8 mouse cellular contexts compared by ENCODE assay signal in genomic region chr15:88828800-88829705, GRCm38 (mm10). TPM values are rescaled to one million over a fixed set of nuclear protein-coding genes. Genes with fewer than 3 reads are reported as not detected.
DNase-seq lines count a peak whose midpoint lies in the region; ATAC-seq and TF ChIP-seq lines count a peak whose summit lies in the region.

No protein-coding gene starts in this region.

- TF ChIP-seq CTCF in E14TG2a.4 (conservative IDR thresholded peaks at IDR 0.05; ENCODE audit: low read length) = peak; percentile 36

- peaks cover 63% of the 10 kb centered on the region for H3K36me3 ChIP-seq in E14TG2a.4 (ENCODE audit: insufficient read depth, low read length)
- H3K36me3 ChIP-seq in forebrain, embryonic 13.5 days (ENCODE audit: poor library complexity, severe bottlenecking) = peaks cover 38% of the 10 kb centered on the region
- H3K36me3 ChIP-seq in liver, embryonic 15.5 days (replicated peaks) = peaks cover 17% of the 10 kb centered on the region
- H3K36me3 ChIP-seq in neural tube, embryonic 12.5 days = peaks cover 26% of the 10 kb centered on the region
- peaks cover 3% of the 10 kb centered on the region; the same call in 1 of the 2 replicates for H3K36me3 ChIP-seq in stomach, embryonic 16.5 days (ENCODE audit: control insufficient read depth, insufficient read depth, low read length)

- H3K27me3 ChIP-seq in E14TG2a.4 (ENCODE audit: insufficient read depth, low read length) = no peaks in the 10 kb centered on the region
- H3K27me3 ChIP-seq in forebrain, embryonic 13.5 days = no peaks in the 10 kb centered on the region
- no peaks in the 10 kb centered on the region for H3K27me3 ChIP-seq in liver, embryonic 15.5 days
- H3K27me3 ChIP-seq in neural tube, embryonic 12.5 days (replicated peaks) = no peaks in the 10 kb centered on the region
- no peaks in the 10 kb centered on the region for H3K27me3 ChIP-seq in stomach, embryonic 16.5 days (ENCODE audit: control insufficient read depth, insufficient read depth, low read length)

- H3K4me3 ChIP-seq in E14TG2a.4 (replicated peaks; ENCODE audit: low read length) = no peak overlapping the region
- H3K4me3 ChIP-seq in forebrain, embryonic 13.5 days = no peak overlapping the region
- H3K4me3 ChIP-seq in liver, embryonic 15.5 days (replicated peaks) = no peak overlapping the region
- H3K4me3 ChIP-seq in neural tube, embryonic 12.5 days = no peak overlapping the region
- H3K4me3 ChIP-seq in stomach, embryonic 16.5 days (replicated peaks; ENCODE audit: low read length) = no peak overlapping the region

- intact Hi-C loops in heart, postnatal 10 days (cut with DNase I) = loop anchor here (1.0 to 5.0 kb wide), 4 partner anchors 47 to 248 kb away; partner anchors contain the start of gene Trabd

- no peak overlapping the region for H3K4me2 ChIP-seq in forebrain, embryonic 13.5 days
- H3K4me2 ChIP-seq in liver, embryonic 15.5 days = no peak overlapping the region
- no peak overlapping the region for H3K4me2 ChIP-seq in neural tube, embryonic 12.5 days (replicated peaks)
- H3K4me2 ChIP-seq in stomach, embryonic 16.5 days (ENCODE audit: low read depth, low read length) = no peak overlapping the region

- DNase-seq in heart, postnatal 10 days = peak; percentile 93 to 96
- DNase-seq in kidney, postnatal 36 days = peak; percentile 94 to 98

- ATAC-seq in cerebellum, adult (ENCODE audit: insufficient number of reproducible peaks, low FRiP score, low TSS enrichment) = peak; percentile 60
- peak; percentile 91 for ATAC-seq in forebrain, embryonic 13.5 days
- peak; percentile 73 for ATAC-seq in liver, embryonic 15.5 days (ENCODE audit: insufficient read depth)
- ATAC-seq in neural tube, embryonic 12.5 days (ENCODE audit: low FRiP score, low read depth) = peak; percentile 92
- peak; percentile 89 for ATAC-seq in stomach, embryonic 16.5 days (ENCODE audit: insufficient read depth, low FRiP score)

- WGBS in forebrain, embryonic 13.5 days = 57% methylated on average over 17 of the region's 17 CpGs
- WGBS in liver, embryonic 15.5 days (ENCODE audit: insufficient replicate concordance) = 45% methylated on average over 17 of the region's 17 CpGs
- WGBS in neural tube, embryonic 12.5 days = 59% methylated on average over 17 of the region's 17 CpGs
- 51% methylated on average over 17 of the region's 17 CpGs for WGBS in stomach, embryonic 16.5 days

- no peaks in the 10 kb centered on the region for H3K9me3 ChIP-seq in E14TG2a.4 (ENCODE audit: low read length)
- no peaks in the 10 kb centered on the region for H3K9me3 ChIP-seq in forebrain, embryonic 13.5 days (replicated peaks)
- H3K9me3 ChIP-seq in liver, embryonic 15.5 days (replicated peaks) = no peaks in the 10 kb centered on the region
- H3K9me3 ChIP-seq in neural tube, embryonic 12.5 days = no peaks in the 10 kb centered on the region
- no peaks in the 10 kb centered on the region for H3K9me3 ChIP-seq in stomach, embryonic 16.5 days (replicated peaks; ENCODE audit: control insufficient read depth, low read length)

- H3K4me1 ChIP-seq in E14TG2a.4 (replicated peaks; ENCODE audit: low read depth, low read length) = peaks cover 65% of the 10 kb centered on the region
- H3K4me1 ChIP-seq in forebrain, embryonic 13.5 days = 0 out of 2 replicates have a peak, but pooled peaks cover 4% of the 10 kb centered on the region
- peaks cover 10% of the 10 kb centered on the region; the same call in 1 of the 2 replicates for H3K4me1 ChIP-seq in liver, embryonic 15.5 days (replicated peaks)
- 0 out of 2 replicates have a peak, but pooled peaks cover 5% of the 10 kb centered on the region for H3K4me1 ChIP-seq in neural tube, embryonic 12.5 days
- peaks cover 4% of the 10 kb centered on the region; the same call in 1 of the 2 replicates for H3K4me1 ChIP-seq in stomach, embryonic 16.5 days (ENCODE audit: control insufficient read depth, insufficient read depth, low read length)

- H3K9ac ChIP-seq in forebrain, embryonic 13.5 days = no peak overlapping the region
- H3K9ac ChIP-seq in liver, embryonic 15.5 days = no peak overlapping the region
- H3K9ac ChIP-seq in neural tube, embryonic 12.5 days = no peak overlapping the region
- H3K9ac ChIP-seq in stomach, embryonic 16.5 days (ENCODE audit: low read length) = peak overlapping the region; percentile 35

- no peak overlapping the region for H3K27ac ChIP-seq in forebrain, embryonic 13.5 days
- no peak overlapping the region for H3K27ac ChIP-seq in liver, embryonic 15.5 days (replicated peaks)
- no peak overlapping the region for H3K27ac ChIP-seq in neural tube, embryonic 12.5 days
- no peak overlapping the region for H3K27ac ChIP-seq in stomach, embryonic 16.5 days (ENCODE audit: low read length)

RNA-seq across cellular contexts. Expression of gene Creld2, which starts 9.6 kb away (rescaled TPM):
- 62.2 and 63.6 TPM in 2 replicates for polyA plus RNA-seq in forebrain, embryonic 13.5 days (2015; fragmentation: Nextera tagmentation; extraction: Ambion mirVana)
- total RNA-seq in heart, postnatal 10 days (2021) = 10 to 100 TPM; 16.8 to 20.3 TPM
- 39.6 and 46.2 TPM in 2 replicates for polyA plus RNA-seq in liver, embryonic 15.5 days (2015; fragmentation: Nextera tagmentation; extraction: Ambion mirVana)
- 62.8 and 65.2 TPM in 2 replicates for polyA plus RNA-seq in neural tube, embryonic 12.5 days (2016; fragmentation: Nextera tagmentation; extraction: Ambion mirVana)
- polyA plus RNA-seq in stomach, embryonic 16.5 days (2015; fragmentation: Nextera tagmentation; extraction: Ambion mirVana) = 105 and 128 TPM in 2 replicates

RNA-seq across cellular contexts. Expression of gene Alg12, which starts 9.9 kb away (rescaled TPM):
- 7.6 and 9.5 TPM in 2 replicates for polyA plus RNA-seq in forebrain, embryonic 13.5 days (2015; fragmentation: Nextera tagmentation; extraction: Ambion mirVana)
- 1 to 10 TPM; 8.6 to 8.8 TPM for total RNA-seq in heart, postnatal 10 days (2021)
- polyA plus RNA-seq in liver, embryonic 15.5 days (2015; fragmentation: Nextera tagmentation; extraction: Ambion mirVana) = 5.5 and 6.0 TPM in 2 replicates
- 7.6 and 9.9 TPM in 2 replicates for polyA plus RNA-seq in neural tube, embryonic 12.5 days (2016; fragmentation: Nextera tagmentation; extraction: Ambion mirVana)
- 13.1 and 14.0 TPM in 2 replicates for polyA plus RNA-seq in stomach, embryonic 16.5 days (2015; fragmentation: Nextera tagmentation; extraction: Ambion mirVana)

RNA-seq across cellular contexts. Expression of gene Pim3, which starts 32.9 kb away (rescaled TPM):
- polyA plus RNA-seq in forebrain, embryonic 13.5 days (2015; fragmentation: Nextera tagmentation; extraction: Ambion mirVana) = 42.7 and 49.4 TPM in 2 replicates
- 10 to 100 TPM; 49.8 to 85.5 TPM for total RNA-seq in heart, postnatal 10 days (2021)
- 22.0 and 34.4 TPM in 2 replicates for polyA plus RNA-seq in liver, embryonic 15.5 days (2015; fragmentation: Nextera tagmentation; extraction: Ambion mirVana)
- polyA plus RNA-seq in neural tube, embryonic 12.5 days (2016; fragmentation: Nextera tagmentation; extraction: Ambion mirVana) = 52.4 and 52.9 TPM in 2 replicates
- polyA plus RNA-seq in stomach, embryonic 16.5 days (2015; fragmentation: Nextera tagmentation; extraction: Ambion mirVana) = 58.3 and 59.0 TPM in 2 replicates
